Mouse (Mus musculus): ENCODE data around the gene Ano3.

- TF ChIP-seq CHD2 (IDR thresholded peaks at IDR 0.05; ENCODE audit: low read depth, low read length) (no peak), ZNF384 (IDR thresholded peaks at IDR 0.05; ENCODE audit: low read depth, low read length) (no peak), HCFC1 (IDR thresholded peaks at IDR 0.05; ENCODE audit: borderline replicate concordance, insufficient read depth, low read length) (no peak)
Measured at GRCm38 (mm10) chr2:110726106-110726505, 224.6 kb downstream of the Ano3 start.
